13 mouse cellular contexts compared by ENCODE assay signal in the genomic region with DNA sequence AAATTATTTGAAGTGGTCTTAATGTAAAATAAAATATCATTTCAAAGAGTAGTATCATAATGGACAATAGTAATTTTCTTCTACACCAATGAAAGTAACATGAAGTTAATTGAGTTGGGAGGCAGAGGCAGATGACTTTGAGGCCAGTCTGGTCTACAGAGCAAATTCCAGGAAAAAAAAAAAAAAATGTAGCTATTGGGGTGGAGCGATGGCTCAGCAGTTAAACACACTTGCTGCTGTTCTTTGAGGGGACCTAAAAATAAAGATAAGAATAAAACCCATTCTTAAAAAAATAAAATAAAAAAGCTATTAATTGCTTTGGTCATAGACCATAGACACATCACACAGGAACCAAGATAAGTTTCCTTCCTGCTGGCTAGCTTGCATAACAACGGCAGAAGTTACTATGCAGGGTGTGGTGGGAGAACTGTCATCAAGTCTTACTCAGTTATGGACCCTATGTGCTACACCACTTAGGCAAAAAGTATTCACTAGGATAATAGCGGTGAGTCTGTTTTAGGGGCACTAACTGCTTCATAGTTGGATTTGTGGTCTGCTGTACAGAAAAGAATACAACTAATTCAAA.
"Had no signal": no experiment of that assay in that cellular context is flagged by ENCODE, and none has a peak within 500 bp of the region (broad histone marks: within the 10 kb centered on the region; RNA-seq: fewer than 3 reads in every experiment).

No protein-coding gene starts in this region.

- H3K27ac ChIP-seq: kidney, embryonic 15.5 days; liver, embryonic 13.5 days; macrophage; midbrain, embryonic 10.5 days; midbrain, embryonic 13.5 days had no signal

- H3K27me3 ChIP-seq: kidney, embryonic 15.5 days; liver, embryonic 13.5 days; midbrain, embryonic 13.5 days had no signal

- H3K9me3 ChIP-seq: kidney, embryonic 15.5 days; liver, embryonic 13.5 days; midbrain, embryonic 10.5 days; midbrain, embryonic 13.5 days had no signal

- H3K4me1 ChIP-seq: kidney, embryonic 15.5 days; midbrain, embryonic 10.5 days; midbrain, embryonic 13.5 days had no signal

- DNase-seq: kidney, adult 8-10 months; kidney, postnatal 10 days; kidney, postnatal 36 days; liver, embryonic 13.5 days; lung, adult 2 months; lung, postnatal 14 days; thymus, adult 18-20 months; thymus, postnatal 36 days had no signal

- ATAC-seq: intestine, embryonic 16.5 days; midbrain, embryonic 13.5 days had no signal

- H3K4me3 ChIP-seq: kidney, embryonic 15.5 days; liver, embryonic 13.5 days; midbrain, embryonic 10.5 days; midbrain, embryonic 13.5 days had no signal
